Mouse (Mus musculus): ENCODE data around the gene Ell2.

Gene Ell2

GRCm38 (mm10) chr13:75807969-75808368, 101.4 kb downstream of the Ell2 start:
- in situ Hi-C loops (cut with MboI, MseI): no loop called here

GRCm38 (mm10) chr13:75809957-75810356, 103.4 kb downstream of the Ell2 start:
- in situ Hi-C loops (cut with MboI, MseI): no loop called here

DNA sequence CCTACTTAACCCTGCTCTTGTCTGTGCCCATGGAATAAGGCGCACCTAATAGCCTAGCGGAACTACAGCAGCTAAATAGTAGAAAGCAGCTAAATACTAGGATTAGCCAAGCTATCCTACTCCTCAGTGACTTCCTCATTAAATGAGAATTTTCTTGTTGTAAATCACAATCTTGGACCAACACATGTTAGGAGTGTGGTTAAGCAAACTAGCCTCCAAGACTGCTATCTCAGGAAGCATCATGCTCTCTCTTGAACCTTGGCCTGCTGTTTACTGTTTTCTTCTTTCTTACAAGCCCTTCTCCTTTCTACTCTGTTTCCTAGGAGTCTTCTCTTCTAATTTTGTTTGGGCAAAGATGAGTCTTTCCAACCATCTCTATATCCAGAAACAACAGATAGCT, 110.6 kb downstream of the Ell2 start:
- in situ Hi-C loops (cut with MboI, MseI): no loop called here

DNA sequence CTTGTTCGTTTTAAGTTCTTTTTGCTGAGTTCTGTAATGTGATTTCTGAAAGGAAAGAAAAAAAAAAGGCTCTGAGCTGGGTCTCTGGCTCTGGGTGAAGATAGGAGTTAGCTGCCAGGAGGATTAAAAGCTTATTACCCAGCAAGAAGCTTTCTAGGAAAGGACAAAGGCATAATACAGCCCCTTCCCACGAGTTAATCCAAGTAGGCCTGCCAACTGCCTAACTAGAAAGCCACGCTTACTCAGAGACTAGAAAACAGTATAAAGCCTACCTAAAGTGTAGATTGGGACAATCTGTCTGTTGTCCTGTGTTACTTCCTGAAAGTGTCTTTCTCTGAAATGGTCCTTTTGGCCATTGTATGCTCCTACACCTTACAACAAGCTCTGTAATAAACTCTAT, 111.9 kb downstream of the Ell2 start:
- in situ Hi-C loops (cut with MboI, MseI): no loop called here

GRCm38 (mm10) chr13:75818945-75819706, 112.6 kb downstream of the Ell2 start:
- in situ Hi-C loops (cut with MboI, MseI): no loop called here

DNA sequence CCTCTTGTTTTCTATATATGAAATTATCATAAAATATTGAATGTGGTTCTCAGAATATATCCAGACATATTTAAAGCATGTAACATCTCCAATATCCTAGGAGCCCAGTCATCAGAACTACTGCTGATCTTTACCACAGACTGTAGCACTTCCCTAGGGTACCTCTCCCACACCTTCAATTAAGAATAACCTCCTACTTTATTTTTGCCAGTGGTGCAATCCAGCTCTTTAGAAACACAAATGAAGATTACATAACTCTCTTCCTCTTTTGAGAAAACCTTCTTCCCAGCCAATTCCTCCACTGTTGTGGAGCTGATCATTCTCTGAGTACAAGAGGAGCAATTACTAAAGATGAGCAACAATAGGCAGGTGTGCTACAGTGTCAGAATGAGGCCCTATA, 113.3 kb downstream of the Ell2 start:
- in situ Hi-C loops (cut with MboI, MseI): no loop called here
